Mouse (Mus musculus): ENCODE results near the gene Zfp781. TPM values are rescaled to one million over a fixed set of nuclear protein-coding genes. Genes with fewer than 3 reads are reported as not detected.

The Zfp781 gene
- 2.9 TPM for polyA plus RNA-seq (2015; fragmentation: Illumina TruSeq; extraction: RNeasy Lipid Tissue Mini Kit (QIAGEN cat#74804); ENCODE audit: insufficient read depth, low replicate concordance)

DNA sequence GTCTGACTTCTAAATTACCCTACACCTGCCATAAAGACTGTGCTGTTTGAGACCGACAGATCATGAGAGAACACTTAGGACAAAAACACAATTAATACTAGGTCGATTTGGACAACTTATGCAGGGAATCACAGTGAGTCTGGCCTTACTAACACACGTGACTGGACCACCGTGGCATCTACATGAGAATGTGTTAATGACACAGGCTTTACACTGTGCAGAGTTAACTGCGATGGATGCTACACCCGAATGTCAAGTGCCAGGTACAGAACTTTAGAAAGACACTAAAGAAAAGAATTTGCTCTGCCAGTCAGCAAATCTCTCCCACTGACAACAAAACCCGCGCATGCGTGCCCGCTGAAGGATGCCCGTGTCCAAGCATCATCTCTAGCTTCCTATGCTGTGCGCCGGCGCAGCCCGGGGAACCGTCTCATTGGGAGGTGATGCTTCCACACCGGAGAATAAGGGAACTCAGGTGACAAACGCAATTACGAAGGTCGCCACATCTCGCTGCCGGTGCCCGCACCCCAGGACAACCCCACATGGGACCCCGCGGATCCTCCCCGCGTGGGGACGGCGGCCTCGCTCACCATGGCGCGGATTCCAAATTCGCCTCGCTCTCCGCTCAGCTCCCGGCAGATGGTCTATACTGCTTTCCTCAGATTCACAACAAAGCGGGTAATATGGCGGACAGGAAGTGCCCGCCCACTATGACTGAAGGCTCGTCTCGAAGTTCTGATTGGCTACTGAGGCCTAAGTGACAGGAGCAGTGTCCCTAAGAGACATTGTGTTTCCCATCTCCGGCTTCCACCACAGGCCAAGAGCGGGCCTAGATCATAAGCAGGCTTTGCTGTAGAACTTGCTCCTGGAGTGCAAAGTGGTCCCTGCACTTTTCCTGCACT is at the start of gene Zfp781:
Gene Zfp781, minus strand, starts transcription at position 639 of the 902 bp plus-strand sequence.

DNA sequence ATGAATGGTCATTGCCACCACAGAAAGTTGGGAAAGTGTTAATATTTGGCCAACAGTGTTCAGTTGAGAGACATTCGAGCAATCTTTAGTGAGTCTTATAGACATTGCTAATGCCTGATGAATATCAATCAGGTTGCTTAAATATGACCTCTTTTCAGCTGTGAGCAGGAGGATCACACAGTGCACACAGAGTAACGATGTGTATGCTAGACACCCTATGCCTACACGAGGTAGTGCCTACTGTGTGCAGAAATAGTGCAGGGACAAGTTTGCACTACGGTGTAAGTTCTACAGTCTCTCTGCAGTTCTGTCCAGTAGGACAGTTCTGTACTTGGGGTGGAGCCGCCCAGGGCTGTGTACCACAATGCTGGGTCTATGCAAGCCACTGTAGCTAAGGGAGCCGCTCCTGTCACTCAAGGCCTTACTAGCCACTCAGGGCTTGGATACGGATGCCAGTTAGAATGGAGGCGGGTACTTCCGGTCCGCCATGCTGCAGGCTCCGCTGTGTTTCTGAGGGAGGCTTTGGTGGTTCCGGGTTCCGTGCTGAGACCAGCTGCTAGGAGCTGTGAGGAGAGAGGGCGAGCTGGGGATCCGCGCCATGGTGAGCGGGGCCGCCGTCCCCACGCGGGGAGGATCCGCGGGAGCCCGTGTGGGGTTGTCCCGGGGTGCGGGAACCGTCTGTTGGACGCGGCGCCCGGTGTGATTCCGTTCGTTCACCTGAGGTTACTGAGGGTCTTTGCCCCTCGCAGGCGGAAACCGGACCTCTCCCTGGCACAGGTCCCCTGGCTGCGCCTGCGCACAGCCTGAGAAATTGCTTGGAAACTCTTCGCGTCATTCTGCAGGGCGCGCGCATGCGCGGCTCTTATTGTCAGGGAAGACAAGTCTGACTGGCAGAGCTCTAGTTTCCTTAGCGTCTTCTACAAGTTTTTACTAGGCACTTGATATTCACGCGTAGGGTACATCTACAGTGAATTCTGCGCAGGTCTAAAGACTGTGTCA is 66.6 kb downstream of the Zfp781 start, which contains the start of gene Gm32687:
Gene Gm32687, plus strand, starts transcription at position 526 of the 999 bp plus-strand sequence.

Other genes with a start within 250 kb of the Zfp781 start
- 14.4 TPM for gene Zfp433, start 225.7 kb downstream of the Zfp781 start, polyA plus RNA-seq (2015; fragmentation: Illumina TruSeq; extraction: RNeasy Lipid Tissue Mini Kit (QIAGEN cat#74804); ENCODE audit: insufficient read depth, low replicate concordance)
- gene Gm3055, start 159.3 kb downstream of the Zfp781 start, polyA plus RNA-seq (2015; fragmentation: Illumina TruSeq; extraction: RNeasy Lipid Tissue Mini Kit (QIAGEN cat#74804); ENCODE audit: insufficient read depth, low replicate concordance), result 8.9 TPM
- 4.7 TPM for gene Gm4767, start 118.3 kb downstream of the Zfp781 start, polyA plus RNA-seq (2015; fragmentation: Illumina TruSeq; extraction: RNeasy Lipid Tissue Mini Kit (QIAGEN cat#74804); ENCODE audit: insufficient read depth, low replicate concordance)
- 11.3 TPM for gene Gm32687, start 66.5 kb downstream of the Zfp781 start, polyA plus RNA-seq (2015; fragmentation: Illumina TruSeq; extraction: RNeasy Lipid Tissue Mini Kit (QIAGEN cat#74804); ENCODE audit: insufficient read depth, low replicate concordance)
- gene Zfp873, start 117.6 kb upstream of the Zfp781 start, polyA plus RNA-seq (2015; fragmentation: Illumina TruSeq; extraction: RNeasy Lipid Tissue Mini Kit (QIAGEN cat#74804); ENCODE audit: insufficient read depth, low replicate concordance), result 20.5 TPM
- gene BC024063, start 152.9 kb upstream of the Zfp781 start, polyA plus RNA-seq (2015; fragmentation: Illumina TruSeq; extraction: RNeasy Lipid Tissue Mini Kit (QIAGEN cat#74804); ENCODE audit: insufficient read depth, low replicate concordance), result 3.9 TPM
- gene AU041133, start 197.5 kb upstream of the Zfp781 start, polyA plus RNA-seq (2015; fragmentation: Illumina TruSeq; extraction: RNeasy Lipid Tissue Mini Kit (QIAGEN cat#74804); ENCODE audit: insufficient read depth, low replicate concordance), result 8.6 TPM

Measured in spleen, adult 10 weeks (tissue).